Mouse (Mus musculus) heart, adult 11 months (tissue): ENCODE results near the gene Guca2a.

Experiments used
- DNase-seq: peaks from one replicate; pipeline ENCODE4 v3.0.0; 2022

The Guca2a gene

DNA sequence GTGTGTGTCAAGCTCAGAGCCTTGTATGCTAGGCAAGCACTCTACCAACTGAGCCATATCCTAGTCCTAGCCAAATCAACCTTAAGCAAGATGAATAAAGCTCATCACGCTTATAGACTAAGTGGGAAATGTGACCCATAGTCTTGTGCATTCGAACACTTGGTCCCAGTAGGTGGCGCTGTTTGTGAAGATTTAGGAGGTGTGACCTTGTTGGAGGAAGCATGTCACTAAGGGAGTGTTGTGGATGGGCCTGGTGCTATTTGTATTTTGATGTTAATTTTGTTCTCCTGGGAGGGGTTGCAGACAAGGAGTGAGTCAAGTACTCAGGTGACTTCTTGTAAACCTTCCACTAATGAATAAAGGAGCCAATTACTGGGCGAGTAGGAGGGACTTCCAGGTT, 5.2 kb downstream of the Guca2a start:
- DNase-seq: peak; percentile 61

DNA sequence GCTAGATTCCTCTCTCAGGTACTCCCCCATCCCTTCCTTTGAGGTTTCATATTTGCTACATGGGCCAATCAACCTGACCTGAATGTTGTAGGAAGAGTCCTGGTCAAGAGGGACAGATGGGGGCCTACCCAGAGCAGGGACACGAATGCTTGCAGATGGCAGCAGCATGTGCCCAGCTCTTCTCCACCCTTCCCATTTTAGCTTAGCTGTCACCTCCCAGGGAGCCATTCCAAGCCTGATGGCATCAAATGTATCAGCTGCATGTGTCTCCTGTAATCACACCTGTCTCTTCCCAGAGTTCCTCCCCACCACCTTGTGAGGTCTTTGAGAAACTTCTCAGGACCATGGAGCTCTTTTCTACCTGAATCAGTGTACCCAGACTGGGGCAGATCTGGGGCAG, 19.5 kb downstream of the Guca2a start:
- peak; percentile 76 for DNase-seq

DNA sequence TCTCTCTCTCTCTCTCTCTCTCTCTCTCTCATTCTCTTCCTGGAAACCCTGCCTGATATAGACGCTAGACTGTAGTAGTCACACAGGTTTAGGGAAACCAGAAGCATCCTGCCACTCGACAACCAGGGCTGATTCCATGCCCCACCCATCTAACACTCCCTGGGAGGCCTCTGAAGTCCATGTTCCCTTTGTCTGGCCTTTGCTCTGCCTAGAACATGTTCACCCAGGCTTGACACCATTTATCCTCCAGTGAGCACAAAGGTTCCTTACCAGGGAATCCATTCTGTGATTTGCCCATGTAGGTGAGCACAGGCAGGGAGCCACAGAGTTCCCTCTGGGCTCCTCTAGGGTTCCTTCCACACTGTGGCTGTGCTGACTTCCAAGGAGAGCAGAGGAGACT, 20.7 kb downstream of the Guca2a start:
- no peak for DNase-seq

DNA sequence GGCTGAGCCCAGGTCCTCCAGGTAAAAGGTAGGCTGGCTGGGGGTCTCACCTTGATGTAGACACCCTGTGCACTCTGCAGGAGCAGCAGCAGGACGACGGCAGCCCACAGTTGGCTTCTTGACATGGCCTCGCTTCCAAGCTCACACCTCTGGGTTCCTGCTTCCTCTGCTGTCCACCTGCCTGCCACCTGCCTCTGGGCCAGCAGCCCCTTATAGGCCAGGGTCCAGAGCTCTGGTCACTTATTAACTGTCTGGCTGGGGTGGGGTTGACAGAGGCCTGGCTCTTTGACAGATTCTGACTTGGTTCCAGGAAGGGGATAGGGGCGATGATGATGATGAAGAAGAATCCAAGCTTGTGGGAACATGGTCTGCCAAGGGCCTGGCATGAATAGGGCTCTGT, 21.2 kb downstream of the Guca2a start, which contains the start of gene Guca2b:
Gene Guca2b, minus strand, starts transcription at position 224 of the 400 bp plus-strand sequence.
- no peak for DNase-seq

DNA sequence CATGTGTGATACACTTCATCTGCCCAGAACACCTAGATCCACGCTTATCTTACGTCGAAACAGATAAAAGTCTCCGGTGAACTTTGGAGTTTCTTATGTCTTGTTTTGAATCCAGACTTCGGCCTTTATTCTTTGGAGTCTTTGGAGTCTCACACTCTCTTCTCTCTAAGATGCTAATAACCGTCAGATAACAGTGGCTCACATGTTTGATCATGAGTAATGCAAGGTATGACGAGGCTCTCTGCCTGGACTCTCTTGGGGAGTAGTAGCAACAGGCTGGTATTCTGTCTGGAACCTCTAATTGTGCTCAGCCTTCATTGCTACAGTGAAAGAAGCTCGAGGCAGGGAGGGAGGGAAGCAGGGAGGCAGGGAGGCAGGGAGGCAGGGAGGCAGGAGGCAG, 22.5 kb downstream of the Guca2a start:
- no peak for DNase-seq

DNA sequence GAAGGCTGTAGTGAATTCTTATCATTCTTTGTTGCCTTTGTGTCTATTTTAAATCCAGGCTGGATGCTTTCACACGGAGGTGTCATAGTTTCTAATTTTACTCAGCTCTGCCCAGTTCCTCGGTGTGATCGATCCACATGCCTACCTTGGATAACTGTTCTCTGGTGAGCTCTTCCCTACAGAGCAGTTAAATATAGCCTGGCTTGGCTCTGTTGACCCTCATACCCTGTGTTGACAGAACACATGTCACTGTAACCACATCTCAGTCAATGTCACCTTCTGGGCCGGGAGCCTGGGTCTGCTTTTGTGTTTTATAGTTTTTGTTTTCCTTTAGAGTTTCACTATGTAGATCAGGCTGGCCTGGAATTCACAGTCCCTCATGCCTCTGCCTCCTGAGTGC, 24.6 kb downstream of the Guca2a start:
- peak; percentile 96 for DNase-seq

DNA sequence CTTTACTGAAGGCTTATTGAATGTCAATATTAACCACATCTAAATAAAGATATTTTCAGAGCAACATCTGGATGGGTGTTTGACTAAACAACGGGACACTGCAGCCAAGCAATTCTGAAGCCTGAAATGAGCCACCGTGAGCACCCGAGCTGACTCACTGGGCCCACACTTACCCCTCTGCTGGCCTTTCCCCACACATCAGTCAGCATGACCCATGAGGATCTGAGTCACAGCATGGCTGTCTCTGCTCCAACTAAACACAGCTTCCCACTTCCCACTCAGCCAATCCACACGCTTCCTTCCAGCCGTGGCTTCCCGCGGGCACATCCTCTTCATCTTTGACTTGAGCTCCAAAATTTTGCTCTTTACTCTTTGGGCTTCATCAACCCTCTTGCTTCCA, 25.5 kb downstream of the Guca2a start:
- peak; percentile 92 for DNase-seq

DNA sequence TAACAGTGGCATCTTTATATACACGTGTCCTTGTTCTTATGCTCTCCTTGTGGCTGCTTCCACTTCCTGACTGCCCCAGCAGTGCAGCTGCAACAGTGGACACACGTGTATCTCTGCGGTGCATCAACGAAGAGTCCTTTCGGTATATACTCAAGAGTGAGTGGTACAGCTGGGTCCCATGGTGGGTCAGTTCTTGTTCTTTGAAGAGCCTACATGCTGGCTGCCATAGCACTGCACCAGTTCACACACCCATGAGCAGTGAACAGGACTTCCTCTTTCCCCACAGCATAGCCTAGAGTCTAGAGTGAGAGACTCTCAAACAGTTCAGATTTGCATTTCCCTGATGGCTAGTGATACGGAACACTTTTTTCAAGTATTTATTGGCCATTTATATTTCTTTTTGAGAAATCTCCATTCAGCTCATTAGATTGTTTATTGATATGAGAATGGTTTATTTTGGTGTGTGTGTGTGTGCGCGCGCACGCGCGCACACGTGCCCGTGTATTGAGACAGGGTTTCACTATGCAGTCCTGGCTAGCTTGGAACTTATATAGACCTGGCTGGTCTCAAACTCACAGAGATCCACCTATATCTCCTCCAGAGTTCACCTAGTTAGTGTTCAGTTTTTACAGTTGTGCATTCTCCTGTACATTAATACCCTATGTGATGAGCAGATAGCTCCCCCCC, 26.0 kb downstream of the Guca2a start:
- DNase-seq: peak; percentile 81

DNA sequence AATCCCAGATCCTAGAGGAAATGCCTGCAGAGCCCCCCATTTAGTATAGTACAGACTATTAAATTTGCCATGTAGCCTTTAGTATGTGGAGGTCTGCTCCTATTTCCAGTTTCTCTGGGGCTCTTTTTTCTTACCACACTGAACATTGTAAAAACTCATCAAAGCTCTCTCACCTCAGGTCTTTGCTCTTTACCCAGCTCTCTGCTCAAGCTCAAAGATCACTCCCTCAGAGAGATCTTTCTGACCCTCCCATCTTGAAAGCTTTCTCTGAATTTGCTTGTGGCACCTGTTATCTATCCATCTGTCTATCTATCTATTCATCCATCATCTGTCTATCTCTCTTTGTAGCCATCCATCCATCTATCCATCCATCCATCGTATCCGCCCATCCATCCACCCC, 27.7 kb downstream of the Guca2a start:
- peak; percentile 43 for DNase-seq

DNA sequence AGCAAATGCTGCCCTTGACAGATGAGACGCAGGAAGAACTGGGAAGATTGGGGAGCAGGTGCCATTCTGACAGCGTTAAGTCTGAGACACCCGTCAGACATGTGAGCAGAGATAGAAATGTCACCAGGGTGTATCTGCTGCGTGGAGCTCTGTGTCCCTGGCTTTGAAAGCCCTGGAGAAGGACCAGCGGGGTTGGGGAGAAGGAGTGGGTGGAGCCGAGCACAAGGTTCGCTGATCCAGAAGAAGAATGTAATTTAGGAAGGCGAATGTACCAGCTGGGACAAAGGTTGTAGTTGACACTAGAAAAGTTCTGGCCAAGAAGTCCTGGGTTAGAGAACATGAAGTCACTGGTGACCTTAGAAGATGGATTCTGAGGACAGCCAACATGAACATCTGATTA, 28.6 kb downstream of the Guca2a start:
- peak; percentile 97 for DNase-seq

DNA sequence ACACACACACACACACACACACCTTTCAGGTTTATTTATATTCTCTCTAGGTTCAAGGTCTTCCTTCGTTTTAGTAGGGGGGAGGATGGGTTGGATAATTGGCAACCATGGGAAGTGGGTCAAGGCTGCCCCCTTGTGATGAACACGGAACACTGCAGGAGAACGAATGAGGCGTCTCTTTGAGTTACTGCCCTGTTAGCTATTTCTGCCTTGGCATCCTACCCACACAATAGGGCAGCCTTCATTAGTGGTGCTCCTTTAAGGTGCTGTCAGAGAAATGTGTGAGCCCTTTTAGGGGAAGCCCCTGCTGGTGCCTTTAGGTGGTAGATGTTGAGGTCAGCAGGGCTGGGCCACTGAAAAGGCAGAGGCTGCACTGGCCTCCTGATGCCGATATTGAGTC, 29.9 kb downstream of the Guca2a start:
- DNase-seq: peak; percentile 90

DNA sequence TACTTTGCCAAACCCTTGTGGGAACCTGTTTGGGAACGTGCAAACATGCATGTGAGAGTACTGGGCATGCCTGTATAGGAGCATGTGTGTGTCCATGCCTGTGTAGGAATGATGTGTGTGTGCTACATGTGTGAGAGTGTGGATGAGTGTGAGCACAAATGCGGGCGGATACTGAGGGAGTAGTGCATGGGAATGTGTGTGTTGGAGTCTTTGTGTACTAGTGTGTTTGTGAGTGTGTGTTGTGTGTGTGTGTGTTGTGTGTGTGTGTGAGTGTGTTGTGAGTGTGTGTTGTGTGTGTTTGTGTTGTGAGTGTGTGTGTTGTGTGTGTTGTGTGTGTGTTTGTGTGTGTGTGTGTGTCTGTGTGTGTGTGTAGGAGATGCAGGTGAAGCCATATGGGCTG, 30.7 kb downstream of the Guca2a start:
- peak; percentile 79 for DNase-seq

DNA sequence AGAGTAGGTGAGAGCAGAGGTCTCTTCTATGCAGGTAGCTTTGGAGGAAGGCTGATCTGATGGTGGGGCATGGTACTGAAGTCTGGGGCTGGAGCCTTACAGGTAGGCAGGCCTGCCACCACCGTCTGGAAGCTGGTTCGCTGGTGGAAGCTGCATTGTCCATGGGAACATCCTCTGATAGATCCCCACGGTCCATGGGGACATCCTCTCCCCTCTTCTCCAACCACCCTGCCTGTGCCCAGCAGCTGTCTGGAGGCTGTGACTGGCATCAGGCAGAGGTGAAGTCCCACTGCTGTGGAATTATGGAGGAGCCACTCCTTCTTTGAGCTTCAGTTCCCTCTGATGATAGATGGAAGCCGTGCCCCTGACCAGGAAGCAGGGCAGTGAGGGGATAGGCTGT, 31.1 kb downstream of the Guca2a start:
- DNase-seq: peak; percentile 67

DNA sequence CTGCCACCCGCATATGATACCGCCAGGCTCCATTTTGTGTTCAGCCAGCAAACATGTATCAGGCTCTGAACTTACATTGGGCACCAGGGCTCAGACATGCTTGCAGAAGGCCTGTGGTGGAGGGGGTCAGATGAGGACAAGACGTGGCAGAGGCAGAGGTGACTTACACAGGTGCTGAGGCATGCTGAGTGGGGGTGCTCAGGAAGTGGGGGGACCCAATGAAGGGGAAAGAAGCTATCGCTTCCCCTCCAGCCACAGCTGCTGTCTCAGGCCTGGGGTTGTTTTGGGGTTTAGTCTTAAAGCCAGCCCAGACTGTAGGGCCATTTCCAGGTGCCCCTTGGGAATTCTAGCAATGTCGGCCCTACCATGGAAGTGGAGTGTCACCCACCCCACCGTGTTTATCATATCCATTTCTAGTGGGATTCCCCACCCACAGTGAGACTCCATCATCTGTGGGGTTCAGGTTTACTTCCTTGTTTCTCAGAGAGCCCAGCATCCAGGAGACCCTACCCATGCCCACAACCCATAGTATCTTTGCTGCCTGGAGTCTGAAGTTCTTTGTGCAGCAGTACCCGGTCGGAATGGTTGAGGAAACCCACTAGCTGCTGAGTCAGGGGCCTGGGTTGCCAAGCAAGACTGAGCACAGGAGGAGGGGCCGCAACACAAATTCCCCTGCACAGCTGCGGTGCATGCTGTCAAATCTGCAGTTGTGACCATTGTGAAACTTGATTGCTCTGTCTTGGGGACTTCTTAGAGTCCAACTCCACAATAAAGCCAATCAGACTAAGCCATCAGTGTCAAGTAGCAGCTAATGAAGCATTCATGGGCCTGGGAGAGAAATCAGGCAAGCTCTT, 32.1 kb downstream of the Guca2a start:
- DNase-seq: peak; percentile 86

DNA sequence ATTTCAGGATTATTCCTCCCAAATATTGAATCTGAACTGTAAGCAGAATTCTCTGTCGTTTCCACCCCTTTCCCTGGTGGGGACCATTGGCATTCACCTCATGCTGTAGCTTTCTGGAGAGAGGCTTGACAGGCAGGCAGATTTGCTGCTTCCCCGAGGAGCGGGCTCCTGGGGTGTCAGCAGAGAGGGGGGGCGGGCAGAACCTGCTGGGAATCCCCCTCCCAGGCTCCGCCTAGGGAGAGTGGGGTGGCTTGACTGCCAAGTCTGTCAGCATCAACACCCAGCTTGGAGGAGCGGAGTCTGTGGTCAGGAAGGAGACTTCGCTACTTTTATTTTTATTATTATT, 32.7 kb downstream of the Guca2a start:
- DNase-seq: peak; percentile 81

DNA sequence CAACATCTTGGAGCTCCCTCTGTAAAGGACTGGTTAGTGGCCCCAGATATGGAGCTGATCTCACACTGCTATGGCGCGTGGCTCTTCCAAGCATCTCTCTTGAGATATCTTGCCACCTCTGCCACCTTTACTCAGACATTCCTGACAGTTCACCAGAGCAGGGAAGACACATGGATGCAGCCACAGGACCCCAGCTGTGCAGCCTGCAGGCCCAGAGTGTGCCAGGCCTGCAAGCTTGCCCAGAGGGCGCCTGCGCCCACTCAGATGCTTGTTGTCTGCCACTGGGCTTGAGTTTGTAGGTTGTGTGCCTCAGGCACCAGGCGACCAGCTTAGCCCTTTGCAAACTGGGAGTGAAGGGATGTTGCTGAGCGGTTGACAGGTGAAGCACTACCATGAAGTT, 33.2 kb downstream of the Guca2a start:
- DNase-seq: peak; percentile 74

DNA sequence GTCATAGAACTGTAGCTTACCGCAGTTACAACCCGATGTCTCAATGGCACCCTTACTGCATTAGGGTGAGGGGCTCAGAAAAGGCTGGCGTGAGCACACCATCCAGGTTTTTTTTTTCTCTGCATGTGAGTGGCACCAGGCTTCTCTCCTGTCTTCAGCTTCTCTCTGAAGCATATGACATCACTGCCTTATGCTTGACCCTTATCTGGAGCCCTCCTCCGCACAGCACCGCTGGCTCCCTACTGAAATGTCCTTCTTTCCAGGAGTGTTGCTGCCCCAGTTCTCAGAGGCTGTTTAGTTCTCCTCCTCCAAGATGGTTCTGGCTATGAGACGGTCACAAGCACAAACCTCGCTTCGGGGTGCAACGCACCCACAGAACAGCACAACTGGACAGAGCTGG, 33.7 kb downstream of the Guca2a start:
- DNase-seq: peak; percentile 84

DNA sequence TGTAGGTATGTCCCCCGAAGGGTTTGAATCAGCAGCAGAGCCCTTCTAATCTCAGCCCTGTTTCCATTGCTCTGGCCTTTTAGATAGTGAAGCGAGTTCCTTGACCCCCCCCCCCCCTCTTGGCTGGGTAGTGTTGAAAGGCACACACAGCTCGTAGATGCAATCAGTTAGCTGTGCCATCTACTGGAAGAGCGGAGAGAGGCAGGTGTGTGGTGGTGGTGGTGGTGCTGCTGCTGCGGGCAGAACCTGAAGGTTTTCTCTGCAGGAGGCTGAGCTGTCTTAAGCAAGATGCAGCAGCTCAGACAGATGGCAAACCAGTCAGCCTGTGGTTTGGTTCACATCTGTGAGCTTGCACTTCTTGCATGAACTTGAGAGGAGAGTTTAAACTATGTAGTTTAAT, 35.2 kb downstream of the Guca2a start:
- peak; percentile 85 for DNase-seq

DNA sequence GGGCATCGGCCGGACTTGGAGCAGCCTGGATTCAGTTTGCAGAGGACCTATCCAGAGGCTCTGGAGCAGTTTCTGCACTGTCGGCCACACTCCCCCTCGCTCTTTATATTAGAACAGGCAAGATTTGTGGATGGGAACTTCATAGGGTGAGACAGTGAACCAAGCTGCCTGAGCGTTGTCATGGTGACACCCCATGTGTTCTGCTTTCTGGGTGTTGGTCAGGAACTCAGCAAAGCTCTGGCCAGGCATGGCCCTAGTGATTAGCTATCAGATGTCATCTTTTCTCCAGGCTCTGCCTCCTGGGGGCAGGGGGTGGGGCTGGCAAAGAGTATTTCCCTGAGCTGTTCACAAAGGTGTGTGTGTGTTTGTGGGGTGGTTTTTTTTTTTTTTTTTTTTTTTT, 45.1 kb downstream of the Guca2a start:
- DNase-seq: peak; percentile 49

DNA sequence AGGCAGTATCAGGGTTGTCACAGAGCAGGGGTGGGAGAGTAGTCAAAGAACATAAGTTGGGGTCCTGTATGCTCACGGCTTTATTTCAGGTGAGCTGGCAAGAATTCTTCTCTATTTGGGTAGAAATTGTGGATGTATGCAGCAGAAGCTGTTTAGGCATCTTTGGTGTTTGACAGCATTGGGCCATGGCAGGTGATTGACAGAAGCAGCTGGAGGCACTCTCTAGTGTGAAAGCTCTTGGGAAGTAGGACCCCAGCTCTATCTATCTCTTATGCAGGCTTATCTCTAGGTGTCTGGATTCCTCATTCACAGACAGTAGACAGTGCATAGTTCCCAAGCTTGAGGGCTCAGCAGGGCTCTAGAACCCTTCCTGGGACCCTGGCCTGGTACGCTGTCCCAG, 48.2 kb downstream of the Guca2a start:
- DNase-seq: no peak
